Mouse (Mus musculus) CH12.LX (cell line): Measurements from ENCODE around the gene Dgkh.

Experiments
- CTCF ChIP-seq, 2 experiments: IDR thresholded peaks in 1 of 2; conservative IDR thresholded peaks in 1 of 2; 2 replicates each; pipeline ENCODE4 v1.5.1; 2011 to 2012; ENCODE audit warnings: low read depth in 2 of 2, low read length in 2 of 2, improper control_type of control experiment in 1 of 2, inconsistent platforms in 1 of 2, mild to moderate bottlenecking in 1 of 2, moderate library complexity in 1 of 2
- E2F4 ChIP-seq: IDR thresholded peaks from 2 replicates; pipeline ENCODE4 v1.6.1; 2011; ENCODE audit warnings: low read depth, low read length, improper control_type of control experiment; ENCODE audit not compliant: insufficient replicate concordance
- ELF1 ChIP-seq: IDR thresholded peaks from 2 replicates; pipeline ENCODE4 v1.6.1; 2014; ENCODE audit warnings: low read depth, mild to moderate bottlenecking, inconsistent platforms, low read length, improper control_type of control experiment
- EP300 ChIP-seq: IDR thresholded peaks from 2 replicates; pipeline ENCODE4 v1.6.1; 2011; ENCODE audit warnings: low read length, improper control_type of control experiment
- MAFK ChIP-seq: IDR thresholded peaks from 2 replicates; pipeline ENCODE4 v1.6.1; 2011; ENCODE audit warnings: low read length, improper control_type of control experiment; ENCODE audit not compliant: insufficient replicate concordance
- POLR2A ChIP-seq: IDR thresholded peaks from 2 replicates; pipeline ENCODE4 v1.6.1; 2011; ENCODE audit warnings: low read depth, mild to moderate bottlenecking, improper control_type of control experiment, low read length
- POLR2AphosphoS2 ChIP-seq: IDR thresholded peaks from 2 replicates; pipeline ENCODE4 v1.6.1; 2011; ENCODE audit warnings: low read depth, low read length, improper control_type of control experiment
- RAD21 ChIP-seq: IDR thresholded peaks from 2 replicates; pipeline ENCODE4 v1.6.1; 2011; ENCODE audit warnings: low read depth, mild to moderate bottlenecking, low read length, improper control_type of control experiment, moderate library complexity
- UBTF ChIP-seq: IDR thresholded peaks from 2 replicates; pipeline ENCODE4 v1.6.1; 2012; ENCODE audit warnings: low read depth, mild to moderate bottlenecking, inconsistent platforms, low read length, improper control_type of control experiment, moderate library complexity
- USF2 ChIP-seq: conservative IDR thresholded peaks from 2 replicates; pipeline ENCODE4 v1.6.1; 2011; ENCODE audit warnings: low read depth, low read length, improper control_type of control experiment
- ZMIZ1 ChIP-seq: IDR thresholded peaks from 2 replicates; pipeline ENCODE4 v1.6.1; 2012; ENCODE audit warnings: low read depth, mild to moderate bottlenecking, inconsistent platforms, low read length, improper control_type of control experiment

DNA sequence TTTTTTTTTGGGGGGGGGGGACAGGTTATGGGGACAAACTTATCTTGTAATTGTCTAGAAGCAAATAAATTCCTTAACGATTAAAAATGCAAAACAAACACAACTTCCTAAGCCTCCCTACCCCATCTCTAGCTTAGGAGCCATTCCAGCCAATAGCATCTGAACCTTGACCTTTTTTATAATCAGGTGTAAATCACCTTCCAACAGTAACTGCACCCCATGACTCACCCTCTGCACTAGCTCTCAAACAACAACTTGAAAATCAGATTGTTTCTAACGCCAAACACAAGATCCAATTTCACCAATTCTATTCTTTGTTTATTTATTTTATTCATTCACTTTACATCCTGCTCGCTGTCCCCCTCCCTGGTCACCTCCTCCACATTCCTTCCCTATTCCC lies 206.1 kb downstream of the Dgkh start:
- no peak for TF ChIP-seq RAD21
- TF ChIP-seq POLR2A, result no peak
- no peak for TF ChIP-seq CTCF (conservative IDR thresholded peaks at IDR 0.05 in 1 of 2, IDR thresholded peaks at IDR 0.05 in 1 of 2; ENCODE audit: low read depth in 2 of 2, low read length in 2 of 2)
- TF ChIP-seq UBTF, result no peak
- TF ChIP-seq ZMIZ1, result no peak
- TF ChIP-seq MAFK, result no peak
- no peak for TF ChIP-seq USF2
- no peak for TF ChIP-seq E2F4
- TF ChIP-seq POLR2AphosphoS2, result no peak
- no peak for TF ChIP-seq ELF1
- no peak for TF ChIP-seq EP300
